Mouse (Mus musculus) CH12.LX (cell line): Measurements from ENCODE around the gene Agpat3. TPM values are rescaled to one million over a fixed set of nuclear protein-coding genes. Genes with fewer than 3 reads are reported as not detected.

Source experiments
- DNase-seq: peaks from one replicate; pipeline ENCODE4 v3.0.0-alpha.2; 2013; ENCODE audit errors: extremely low read depth
- H3K27ac ChIP-seq: 2 replicates; pipeline ENCODE4 v1.5.1; 2012; ENCODE audit warnings: low read depth, mild to moderate bottlenecking, control low read depth, moderate library complexity; ENCODE audit not compliant: insufficient read depth
- H3K27me3 ChIP-seq: replicated peaks from 2 replicates; pipeline ENCODE3; 2012; ENCODE audit warnings: inconsistent platforms
- H3K36me3 ChIP-seq, 2 experiments: replicated peaks in 1 of 2; 2 replicates each; pipeline versions ENCODE3 to v1.6.1; 2012; ENCODE audit warnings: inconsistent platforms in 1 of 2, low read length in 1 of 2, mild to moderate bottlenecking in 1 of 2, mixed read lengths in 1 of 2, moderate library complexity in 1 of 2; ENCODE audit not compliant: control insufficient read depth in 1 of 2, insufficient read depth in 1 of 2
- H3K4me1 ChIP-seq, 2 experiments: 2 replicates each; pipeline ENCODE4 v1.6.1; 2012; ENCODE audit warnings: inconsistent platforms in 1 of 2, moderate library complexity in 1 of 2; ENCODE audit not compliant: insufficient read depth in 2 of 2, control insufficient read depth in 1 of 2
- H3K4me2 ChIP-seq: 2 replicates; pipeline ENCODE4 v1.6.1; 2012; ENCODE audit warnings: low read depth, mild to moderate bottlenecking, control low read depth; ENCODE audit not compliant: poor library complexity, insufficient read depth, severe bottlenecking
- H3K4me3 ChIP-seq, 3 experiments: fragments of 150-350 bp in 1 of 3; sonication (generic) in 1 of 3; replicated peaks in 1 of 3; 2 replicates each; pipeline versions ENCODE3 to v1.5.1; 2011 to 2012; ENCODE audit warnings: low read depth in 2 of 3, low read length in 2 of 3, mild to moderate bottlenecking in 2 of 3, moderate library complexity in 2 of 3, control low read depth in 1 of 3, improper control_type of control experiment in 1 of 3, inconsistent platforms in 1 of 3, mixed read lengths in 1 of 3; ENCODE audit not compliant: poor library complexity in 1 of 3
- H3K79me2 ChIP-seq: replicated peaks from 2 replicates; pipeline ENCODE4 v1.6.1; 2012; ENCODE audit warnings: mild to moderate bottlenecking, moderate library complexity; ENCODE audit not compliant: control insufficient read depth, poor library complexity, insufficient read depth, severe bottlenecking; ENCODE audit errors: extremely low read depth
- H3K9ac ChIP-seq: 2 replicates; pipeline ENCODE4 v1.6.1; 2012; ENCODE audit warnings: low read depth, mild to moderate bottlenecking, control low read depth, moderate library complexity; ENCODE audit not compliant: insufficient read depth
- H3K9me3 ChIP-seq: replicated peaks from 2 replicates; pipeline ENCODE3; 2012; ENCODE audit warnings: low read length, inconsistent platforms, mixed read lengths
- BHLHE40 ChIP-seq: IDR thresholded peaks from 2 replicates; pipeline ENCODE4 v1.6.1; 2011; ENCODE audit warnings: mild to moderate bottlenecking, low read depth, low read length, improper control_type of control experiment
- CHD1 ChIP-seq: IDR thresholded peaks from 2 replicates; pipeline ENCODE4 v1.6.1; 2012; ENCODE audit warnings: low read depth, low read length, improper control_type of control experiment, inconsistent platforms
- CTCF ChIP-seq, 2 experiments: IDR thresholded peaks in 1 of 2; conservative IDR thresholded peaks in 1 of 2; 2 replicates each; pipeline ENCODE4 v1.5.1; 2011 to 2012; ENCODE audit warnings: low read depth in 2 of 2, low read length in 2 of 2, improper control_type of control experiment in 1 of 2, inconsistent platforms in 1 of 2, mild to moderate bottlenecking in 1 of 2, moderate library complexity in 1 of 2
- E2F4 ChIP-seq: IDR thresholded peaks from 2 replicates; pipeline ENCODE4 v1.6.1; 2011; ENCODE audit warnings: low read depth, low read length, improper control_type of control experiment; ENCODE audit not compliant: insufficient replicate concordance
- ELF1 ChIP-seq: IDR thresholded peaks from 2 replicates; pipeline ENCODE4 v1.6.1; 2014; ENCODE audit warnings: low read depth, mild to moderate bottlenecking, inconsistent platforms, low read length, improper control_type of control experiment
- EP300 ChIP-seq: IDR thresholded peaks from 2 replicates; pipeline ENCODE4 v1.6.1; 2011; ENCODE audit warnings: low read length, improper control_type of control experiment
- GABPA ChIP-seq: IDR thresholded peaks from 2 replicates; pipeline ENCODE4 v1.6.1; 2012; ENCODE audit warnings: low read depth, low read length, improper control_type of control experiment, inconsistent platforms; ENCODE audit not compliant: insufficient replicate concordance
- HCFC1 ChIP-seq: IDR thresholded peaks from 2 replicates; pipeline ENCODE4 v1.6.1; 2012; ENCODE audit warnings: low read depth, mild to moderate bottlenecking, inconsistent platforms, low read length, improper control_type of control experiment
- KAT2A ChIP-seq: IDR thresholded peaks from 2 replicates; pipeline ENCODE4 v1.6.1; 2012; ENCODE audit warnings: low read length, improper control_type of control experiment, inconsistent platforms; ENCODE audit not compliant: insufficient replicate concordance
- MAFK ChIP-seq: IDR thresholded peaks from 2 replicates; pipeline ENCODE4 v1.6.1; 2011; ENCODE audit warnings: low read length, improper control_type of control experiment; ENCODE audit not compliant: insufficient replicate concordance
- MAX ChIP-seq: IDR thresholded peaks from 2 replicates; pipeline ENCODE4 v1.6.1; 2011; ENCODE audit warnings: low read length, improper control_type of control experiment
- MEF2A ChIP-seq: IDR thresholded peaks from 2 replicates; pipeline ENCODE4 v1.6.1; 2014; ENCODE audit warnings: low read depth, mild to moderate bottlenecking, inconsistent platforms, low read length, improper control_type of control experiment, borderline replicate concordance
- MYC ChIP-seq: IDR thresholded peaks from 2 replicates; pipeline ENCODE4 v1.6.1; 2011; ENCODE audit warnings: low read depth, mild to moderate bottlenecking, improper control_type of control experiment, low read length
- NELFE ChIP-seq: IDR thresholded peaks from 2 replicates; pipeline ENCODE4 v1.6.1; 2011; ENCODE audit warnings: low read depth, low read length, improper control_type of control experiment
- PAX5 ChIP-seq: IDR thresholded peaks from 2 replicates; pipeline ENCODE4 v1.6.1; 2012; ENCODE audit warnings: low read length, inconsistent platforms, mixed read lengths
- RCOR1 ChIP-seq: conservative IDR thresholded peaks from 2 replicates; pipeline ENCODE4 v1.6.1; 2012; ENCODE audit warnings: low read depth, mild to moderate bottlenecking, inconsistent platforms, low read length, improper control_type of control experiment
- SIN3A ChIP-seq: IDR thresholded peaks from 2 replicates; pipeline ENCODE4 v1.6.1; 2012; ENCODE audit warnings: low read length, improper control_type of control experiment, inconsistent platforms
- SMC3 ChIP-seq: IDR thresholded peaks from 2 replicates; pipeline ENCODE4 v1.6.1; 2011; ENCODE audit warnings: low read depth, low read length, improper control_type of control experiment
- TBP ChIP-seq: conservative IDR thresholded peaks from 2 replicates; pipeline ENCODE4 v1.6.1; 2011; ENCODE audit warnings: low read depth, low read length, improper control_type of control experiment
- UBTF ChIP-seq: IDR thresholded peaks from 2 replicates; pipeline ENCODE4 v1.6.1; 2012; ENCODE audit warnings: low read depth, mild to moderate bottlenecking, inconsistent platforms, low read length, improper control_type of control experiment, moderate library complexity
- USF1 ChIP-seq: IDR thresholded peaks from 2 replicates; pipeline ENCODE4 v1.6.1; 2014; ENCODE audit warnings: low read depth, mild to moderate bottlenecking, inconsistent platforms, low read length, improper control_type of control experiment
- ZMIZ1 ChIP-seq: IDR thresholded peaks from 2 replicates; pipeline ENCODE4 v1.6.1; 2012; ENCODE audit warnings: low read depth, mild to moderate bottlenecking, inconsistent platforms, low read length, improper control_type of control experiment
- ZNF384 ChIP-seq: IDR thresholded peaks from 2 replicates; pipeline ENCODE4 v1.6.1; 2012; ENCODE audit warnings: low read depth, low read length, improper control_type of control experiment, inconsistent platforms
- dilution Hi-C: fragments of 300-500 bp; cut with MboI; formaldehyde crosslinking; loops from 2 replicates; pipeline ENCODE4 v1.14.3; 2020; ENCODE audit warnings: low sequenced_read_pairs; ENCODE audit not compliant: extremely low pct_unique_long_range_greater_than_20kb, extremely low pct_ligation_motif_present
- in situ Hi-C: fragments of 300-500 bp; cut with MboI; formaldehyde crosslinking; loops from 3 replicates; pipeline ENCODE4 v1.14.3; 2019; ENCODE audit warnings: low sequenced_read_pairs, low pct_ligation_motif_present, low pct_unique_long_range_greater_than_20kb, mixed read lengths
- polyA plus RNA-seq: library from polyadenylated mRNA; unstranded; fragments of >175 nt; gene quantifications from 2 replicates; pipeline ENCODE4 v1.2.1, GENCODE M21; 2012; ENCODE audit warnings: low read depth; ENCODE audit not compliant: insufficient read length
- total RNA-seq, 2 experiments: library from RNA; depleted of rRNA; stranded (reverse); fragments of 300-350 nt in 1 of 2; fragments of >200 nt in 1 of 2; gene quantifications; 2 replicates each; pipeline ENCODE4 v1.2.3; 2012 to 2014

The Agpat3 gene
- total and polyA plus RNA-seq, 3 experiments: 36.7 to 67.2 (median 63.1) TPM

GRCm38 (mm10) chr10:78233756-78234155, 118.5 kb downstream of the Agpat3 start:
- TF ChIP-seq MAX (no peak), RCOR1 (no peak), HCFC1 (no peak), SIN3A (no peak), NELFE (no peak), MEF2A (no peak), TBP (no peak), ZMIZ1 (no peak), ELF1 (no peak)

DNA sequence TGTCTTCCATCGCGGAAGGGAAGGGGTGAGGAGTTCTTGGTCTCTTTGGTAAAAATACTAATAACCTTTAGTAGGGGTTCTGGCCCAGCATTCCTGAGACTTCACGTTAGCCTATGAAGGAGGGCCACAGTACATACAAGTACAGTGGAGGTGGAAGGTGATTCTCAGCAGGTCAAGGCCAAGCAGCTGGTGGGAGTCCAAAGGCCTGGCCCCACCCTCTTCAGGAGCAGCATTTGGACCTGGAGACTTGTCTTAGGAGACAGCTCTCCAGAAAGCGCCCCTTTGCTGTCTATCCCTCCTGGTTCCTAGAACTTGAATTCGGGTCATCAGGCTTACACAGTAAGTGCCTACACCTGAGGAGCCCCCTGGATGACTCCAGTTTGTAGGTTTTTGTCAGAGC, 119.1 kb downstream of the Agpat3 start:
- no peak overlapping the region for H3K27ac ChIP-seq
- in situ Hi-C loops (no loop called here), dilution Hi-C loops (no loop called here)
- peaks cover 7 to 47% of the 10 kb centered on the region in 2 experiments for H3K4me1 ChIP-seq
- no peaks in the 10 kb centered on the region for H3K9me3 ChIP-seq
- H3K36me3 ChIP-seq: peaks cover 8 to 70% of the 10 kb centered on the region in 2 experiments
- TF ChIP-seq RCOR1 (no peak), BHLHE40 (no peak), SMC3 (no peak), KAT2A (no peak), CTCF (conservative IDR thresholded peaks at IDR 0.05 in 1 of 2, IDR thresholded peaks at IDR 0.05 in 1 of 2; ENCODE audit: low read depth in 2 of 2, low read length in 2 of 2) (no peak), GABPA (no peak), ZNF384 (no peak), ZMIZ1 (no peak), EP300 (no peak), E2F4 (no peak), MAFK (no peak), MAX (no peak), UBTF (no peak), PAX5 (no peak), HCFC1 (no peak), MYC (no peak), USF1 (no peak), MEF2A (no peak), CHD1 (no peak), ELF1 (no peak)
- TF ChIP-seq, all 38 proteins: peak for 0
- no peak for DNase-seq
- no peak overlapping the region for H3K9ac ChIP-seq
- no peak overlapping the region for H3K4me2 ChIP-seq
- no peak overlapping the region for H3K4me3 ChIP-seq
- H3K79me2 ChIP-seq: peaks cover 6% of the 10 kb centered on the region
- H3K27me3 ChIP-seq: no peaks in the 10 kb centered on the region

More at GRCm38 (mm10) chr10:78233756-78234155, 118.5 kb downstream of the Agpat3 start:
- in situ Hi-C loops: no loop called here
- H3K4me2 ChIP-seq: no peak overlapping the region
- H3K79me2 ChIP-seq: peaks cover 6% of the 10 kb centered on the region
- no peak overlapping the region for H3K4me3 ChIP-seq
- H3K9me3 ChIP-seq: no peaks in the 10 kb centered on the region
- no peak overlapping the region for H3K9ac ChIP-seq
- dilution Hi-C loops: no loop called here
- H3K27ac ChIP-seq: no peak overlapping the region
- H3K36me3 ChIP-seq: peaks cover 10 to 74% of the 10 kb centered on the region in 2 experiments
- no peak for DNase-seq
- no peaks in the 10 kb centered on the region for H3K27me3 ChIP-seq
- H3K4me1 ChIP-seq: peaks cover 3 to 41% of the 10 kb centered on the region in 2 experiments; a peak in 3 of 4 replicates
